ENCODE assay signal across 24 mouse cellular contexts in the genomic region with DNA sequence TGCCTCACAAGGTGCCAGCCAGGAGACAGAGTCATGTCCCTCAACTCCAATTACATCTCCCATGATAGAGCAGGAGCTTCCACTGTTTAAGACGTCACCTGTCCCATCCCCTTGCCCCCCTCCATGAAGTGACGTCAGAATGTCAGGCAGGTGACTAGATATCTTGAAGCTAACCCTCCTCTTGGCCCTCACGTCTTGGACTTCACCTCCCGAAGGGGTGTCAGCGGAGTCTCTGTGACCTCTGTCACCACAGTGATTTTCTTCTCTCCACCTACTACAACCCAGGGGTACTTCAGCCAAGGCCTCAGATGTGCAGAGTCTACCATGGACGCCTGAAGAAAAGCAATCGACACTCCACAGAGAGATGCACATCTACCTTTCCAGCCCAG. TPM values are rescaled to one million over a fixed set of nuclear protein-coding genes. Genes with fewer than 3 reads are reported as not detected.
DNase-seq lines count a peak whose midpoint lies in the region; ATAC-seq and TF ChIP-seq lines count a peak whose summit lies in the region.
"Had no signal": no experiment of that assay in that cellular context is flagged by ENCODE, and none has a peak within 500 bp of the region (broad histone marks: within the 10 kb centered on the region; RNA-seq: fewer than 3 reads in every experiment).

No protein-coding gene starts in this region.

- H3K27ac ChIP-seq in liver, embryonic 13.5 days: no peak overlapping the region
- no peak overlapping the region for H3K27ac ChIP-seq in liver, embryonic 11.5 days (ENCODE audit: low read depth, low read length)
- peak overlapping the region; percentile 69; the same call in 1 of the 2 replicates for H3K27ac ChIP-seq in embryonic facial prominence, embryonic 10.5 days (replicated peaks)
- H3K27ac ChIP-seq in forebrain, embryonic 13.5 days: peak overlapping the region; percentile 89
- H3K27ac ChIP-seq in midbrain, embryonic 11.5 days (ENCODE audit: low read depth, low read length): peak overlapping the region; percentile 90
- H3K27ac ChIP-seq in gastrocnemius, adult 2 months: no peak overlapping the region
- H3K27ac ChIP-seq: layer of hippocampus, adult 2 months; left cerebral cortex, adult 2 months; limb, embryonic 10.5 days had no signal

- H3K9ac ChIP-seq in liver, embryonic 13.5 days: no peak overlapping the region
- no peak overlapping the region for H3K9ac ChIP-seq in liver, embryonic 11.5 days (ENCODE audit: low read depth, low read length)
- peak overlapping the region; percentile 31 for H3K9ac ChIP-seq in forebrain, embryonic 13.5 days
- H3K9ac ChIP-seq in midbrain, embryonic 11.5 days (ENCODE audit: low read length): no peak overlapping the region; the same call in 1 of the 2 replicates

- H3K36me3 ChIP-seq in liver, embryonic 13.5 days: no peaks in the 10 kb centered on the region
- H3K36me3 ChIP-seq in liver, embryonic 11.5 days (ENCODE audit: control insufficient read depth, insufficient read depth, low read length): no peaks in the 10 kb centered on the region
- peaks cover 28% of the 10 kb centered on the region for H3K36me3 ChIP-seq in embryonic facial prominence, embryonic 10.5 days (replicated peaks)
- peaks cover 10% of the 10 kb centered on the region; the same call in 1 of the 2 replicates for H3K36me3 ChIP-seq in forebrain, embryonic 13.5 days (ENCODE audit: poor library complexity, severe bottlenecking)
- no peaks in the 10 kb centered on the region for H3K36me3 ChIP-seq in midbrain, embryonic 11.5 days (ENCODE audit: control insufficient read depth, insufficient read depth, low read length)

- DNase-seq in liver, embryonic 13.5 days: no peak
- no peak for DNase-seq in liver, embryonic 11.5 days (ENCODE audit: low spot score)
- DNase-seq in embryonic facial prominence, embryonic 10.5 days (ENCODE audit: low spot score): no peak
- DNase-seq in midbrain, embryonic 11.5 days (ENCODE audit: low spot score, missing footprints): peak; percentile 91
- DNase-seq in left cerebral cortex, postnatal 14 days (ENCODE audit: low spot score in 2 of 2): no peak
- DNase-seq in gastrocnemius, adult 2 months: no peak
- DNase-seq in retina, embryonic 14.5 days (ENCODE audit: low spot score): no peak
- DNase-seq: adrenal gland, postnatal 25 days; B cell, adult 2 months; cerebellum, adult 18-20 months; cerebellum, postnatal 25 days; heart, postnatal 10 days; kidney, adult 8-10 months; kidney, postnatal 14 days; lung, adult 18-20 months; lung, postnatal 14 days; right cerebral cortex, adult 18-20 months; thymus, postnatal 25 days had no signal

- no peak overlapping the region for H3K4me3 ChIP-seq in liver, embryonic 13.5 days (replicated peaks)
- H3K4me3 ChIP-seq in liver, embryonic 11.5 days (ENCODE audit: low read depth, low read length): no peak overlapping the region
- no peak overlapping the region for H3K4me3 ChIP-seq in embryonic facial prominence, embryonic 10.5 days
- no peak overlapping the region for H3K4me3 ChIP-seq in forebrain, embryonic 13.5 days
- no peak overlapping the region for H3K4me3 ChIP-seq in midbrain, embryonic 11.5 days (ENCODE audit: low read depth, low read length)
- no peak overlapping the region for H3K4me3 ChIP-seq in gastrocnemius, adult 2 months
- H3K4me3 ChIP-seq: layer of hippocampus, adult 2 months; left cerebral cortex, adult 2 months; limb, embryonic 10.5 days; megakaryocyte, embryonic 14.5 days had no signal

- H3K27me3 ChIP-seq in liver, embryonic 13.5 days: no peaks in the 10 kb centered on the region
- H3K27me3 ChIP-seq in liver, embryonic 11.5 days (replicated peaks; ENCODE audit: control insufficient read depth, insufficient read depth, low read length): peaks cover 4% of the 10 kb centered on the region
- H3K27me3 ChIP-seq in embryonic facial prominence, embryonic 10.5 days (replicated peaks; ENCODE audit: low read depth, poor library complexity, severe bottlenecking): peaks cover 53% of the 10 kb centered on the region
- 0 out of 2 replicates have a peak, but pooled peaks cover 3% of the 10 kb centered on the region for H3K27me3 ChIP-seq in forebrain, embryonic 13.5 days
- no peaks in the 10 kb centered on the region for H3K27me3 ChIP-seq in midbrain, embryonic 11.5 days (ENCODE audit: control insufficient read depth, insufficient read depth, low read length)

- H3K4me2 ChIP-seq in liver, embryonic 13.5 days: peak overlapping the region; percentile 30
- no peak overlapping the region for H3K4me2 ChIP-seq in liver, embryonic 11.5 days
- 0 out of 2 replicates have a peak overlapping the region, but pooled peaks have one; percentile 13 for H3K4me2 ChIP-seq in forebrain, embryonic 13.5 days
- no peak overlapping the region for H3K4me2 ChIP-seq in midbrain, embryonic 11.5 days
- H3K4me2 ChIP-seq: heart, embryonic 11.5 days had no signal

- ATAC-seq in liver, embryonic 13.5 days (ENCODE audit: low read depth): no peak
- ATAC-seq in liver, embryonic 11.5 days (replicated peaks; ENCODE audit: low FRiP score): no peak
- ATAC-seq in forebrain, embryonic 13.5 days: no peak
- ATAC-seq in midbrain, embryonic 11.5 days (ENCODE audit: low FRiP score): no peak

- H3K9me3 ChIP-seq in liver, embryonic 13.5 days (replicated peaks): no peaks in the 10 kb centered on the region
- no peaks in the 10 kb centered on the region for H3K9me3 ChIP-seq in liver, embryonic 11.5 days (ENCODE audit: control insufficient read depth, low read length)
- no peaks in the 10 kb centered on the region; the same call in 1 of the 2 replicates for H3K9me3 ChIP-seq in embryonic facial prominence, embryonic 10.5 days
- H3K9me3 ChIP-seq in forebrain, embryonic 13.5 days (replicated peaks): no peaks in the 10 kb centered on the region
- H3K9me3 ChIP-seq in midbrain, embryonic 11.5 days (ENCODE audit: control insufficient read depth, low read length): no peaks in the 10 kb centered on the region; the same call in 1 of the 2 replicates
- H3K9me3 ChIP-seq: limb, embryonic 10.5 days had no signal

- TF ChIP-seq CTCF in gastrocnemius, adult 2 months (IDR thresholded peaks at IDR 0.05): no peak

- intact Hi-C loops in left cerebral cortex, postnatal 14 days (cut with DNase I): no loop called here
- intact Hi-C loops in gastrocnemius, adult 2 months (cut with DNase I): no loop called here

- 47% methylated on average over 7 of the region's 7 CpGs for WGBS in liver, embryonic 13.5 days (ENCODE audit: insufficient replicate concordance)
- WGBS in liver, embryonic 11.5 days: 71% methylated on average over 7 of the region's 7 CpGs
- 70% methylated on average over 7 of the region's 7 CpGs for WGBS in embryonic facial prominence, embryonic 10.5 days
- 48% methylated on average over 7 of the region's 7 CpGs for WGBS in forebrain, embryonic 13.5 days
- WGBS in midbrain, embryonic 11.5 days: 40% methylated on average over 7 of the region's 7 CpGs

- peaks cover 23% of the 10 kb centered on the region for H3K4me1 ChIP-seq in liver, embryonic 13.5 days (replicated peaks)
- H3K4me1 ChIP-seq in liver, embryonic 11.5 days (replicated peaks; ENCODE audit: control insufficient read depth, insufficient read depth, low read length): no peaks in the 10 kb centered on the region
- peaks cover 58% of the 10 kb centered on the region for H3K4me1 ChIP-seq in embryonic facial prominence, embryonic 10.5 days
- H3K4me1 ChIP-seq in forebrain, embryonic 13.5 days: peaks cover 53% of the 10 kb centered on the region
- peaks cover 50% of the 10 kb centered on the region for H3K4me1 ChIP-seq in midbrain, embryonic 11.5 days (ENCODE audit: control insufficient read depth, insufficient read depth, low read length)
- H3K4me1 ChIP-seq: megakaryocyte, embryonic 14.5 days had no signal

RNA-seq across cellular contexts. Expression of a gene that starts 32.2 kb away (rescaled TPM):
- polyA plus RNA-seq in liver, embryonic 13.5 days (2015; fragmentation: Nextera tagmentation; extraction: Ambion mirVana): 1.8 and 2.2 TPM in 2 replicates
- 7.0 and 7.2 TPM in 2 replicates for polyA plus RNA-seq in liver, embryonic 11.5 days (2014; fragmentation: Nextera tagmentation; extraction: Ambion mirVana)
- 33.9 and 44.5 TPM in 2 replicates for polyA plus RNA-seq in embryonic facial prominence, embryonic 10.5 days (2016; fragmentation: Nextera tagmentation; extraction: Ambion mirVana)
- polyA plus RNA-seq in forebrain, embryonic 13.5 days (2015; fragmentation: Nextera tagmentation; extraction: Ambion mirVana): 37.6 and 41.3 TPM in 2 replicates
- polyA plus RNA-seq in midbrain, embryonic 11.5 days (2014; fragmentation: Nextera tagmentation; extraction: Ambion mirVana): 6.6 and 8.0 TPM in 2 replicates
- 1 to 10 TPM; 6.8 TPM for total RNA-seq in left cerebral cortex, postnatal 14 days (2021)
- total RNA-seq in gastrocnemius, adult 2 months (2021): 1 to 10 TPM; 2.2 to 3.0 TPM

Comparison
In these comparisons a context has a peak if more than half of its experiments do, and no peak if none do; other contexts are left out.
1. H3K4me2 ChIP-seq: peak in liver, embryonic 13.5 days (single experiment) and forebrain, embryonic 13.5 days (single experiment); none in liver, embryonic 11.5 days (single experiment) and midbrain, embryonic 11.5 days (single experiment).
2. H3K27ac ChIP-seq: peak in embryonic facial prominence, embryonic 10.5 days (single experiment), forebrain, embryonic 13.5 days (single experiment) and midbrain, embryonic 11.5 days (single experiment); none in liver, embryonic 13.5 days (single experiment), liver, embryonic 11.5 days (single experiment) and gastrocnemius, adult 2 months (single experiment).